Mouse (Mus musculus) left cerebral cortex, postnatal 10 days (tissue): Measurements from ENCODE around the gene Rabl3. TPM values are rescaled to one million over a fixed set of nuclear protein-coding genes. Genes with fewer than 3 reads are reported as not detected.
A peak's percentile ranks its signal among the peaks of the same experiment; 100 is the strongest.

Source experiments
- DNase-seq, 2 experiments: peaks; one replicate each; pipeline ENCODE4 v3.0.0; 2021 to 2022; ENCODE audit warnings: low spot score in 2 of 2, mixed read lengths in 1 of 2; ENCODE audit errors: extremely low spot score in 1 of 2
- intact Hi-C: fragments of 180-260 bp; cut with DNase I; formaldehyde crosslinking; loops from one replicate; pipeline ENCODE4 v1.15.1; 2025
- total RNA-seq, 2 experiments: library from RNA; stranded (reverse); gene quantifications; 2 replicates each; pipeline ENCODE4 v1.2.3; 2021

The Rabl3 gene
- 1 to 10 TPM; 8.8 to 9.4 TPM for total RNA-seq

DNA sequence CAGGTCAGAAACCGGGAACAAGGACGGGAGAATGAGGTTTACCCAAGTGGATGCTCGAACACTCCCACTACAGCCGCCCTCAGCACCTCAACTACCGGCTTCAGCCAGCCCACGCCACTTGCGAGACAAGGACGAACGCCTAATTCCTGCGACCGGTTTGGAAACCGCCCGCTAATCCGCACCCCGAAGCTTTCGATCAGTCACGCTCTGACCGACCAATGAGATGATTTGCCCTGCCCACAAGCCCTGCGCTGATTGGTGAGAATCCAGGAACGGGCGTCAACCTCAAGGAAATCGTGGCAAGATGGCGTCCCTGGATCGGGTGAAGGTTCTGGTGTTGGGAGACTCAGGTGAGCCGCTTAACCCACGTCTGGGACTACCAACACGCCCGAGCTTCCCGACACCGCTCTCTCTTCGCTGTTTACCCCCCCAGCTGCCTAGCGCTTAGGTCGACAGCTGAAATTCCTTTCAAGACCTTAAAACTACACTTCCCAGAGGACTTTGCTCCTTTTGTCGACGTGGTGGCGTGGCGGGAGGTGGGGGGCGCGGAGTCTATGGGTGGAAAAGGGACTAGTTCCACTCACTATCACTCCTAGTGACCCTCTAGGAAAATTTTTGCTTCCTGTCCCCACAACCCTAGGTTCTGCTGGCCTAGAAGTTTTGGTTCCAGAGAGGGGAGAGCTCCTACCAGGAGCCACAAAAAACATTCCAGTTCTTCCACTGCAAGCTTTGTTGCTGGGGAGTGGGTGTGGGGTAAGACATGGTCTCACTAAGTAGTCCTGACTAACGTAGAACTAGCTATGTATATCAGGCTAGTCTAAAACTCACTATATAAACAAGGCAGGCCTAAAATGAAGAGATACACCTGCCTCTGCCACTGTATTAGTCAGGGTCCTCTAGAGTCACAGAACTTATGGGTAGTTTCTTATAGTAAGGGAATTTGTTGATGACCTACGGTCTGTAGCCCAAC, at the start of gene Rabl3, which contains the start of gene Gtf2e1:
TSS of gene Rabl3 (plus strand) at position 275 of the 970 bp plus-strand sequence.
TSS of gene Gtf2e1 (minus strand) at position 179 of the 970 bp plus-strand sequence.
- intact Hi-C loops, result no loop called here
- peak; percentile 97 to 98 for DNase-seq

DNA sequence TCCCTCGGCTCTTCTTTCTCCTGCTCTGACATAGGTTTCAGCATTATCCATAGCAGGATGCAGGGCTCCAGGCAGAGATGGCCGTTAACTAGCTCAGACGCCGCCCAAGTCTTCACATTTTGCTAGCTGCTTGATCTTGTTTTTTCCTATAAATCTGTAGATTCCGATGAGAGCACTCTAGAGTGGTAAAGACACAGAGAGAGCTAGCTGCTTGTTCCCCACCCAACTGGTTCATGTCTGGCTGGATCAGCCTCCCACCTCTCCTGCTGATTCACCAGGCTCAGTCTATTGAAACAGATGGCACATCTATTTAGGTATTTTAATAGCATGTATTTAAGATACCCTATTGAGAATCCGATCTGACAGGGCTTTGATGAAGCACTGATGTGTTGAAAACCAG, 44.7 kb upstream of the Rabl3 start:
- peak in 1 of 2 experiments; percentile 21 for DNase-seq
- intact Hi-C loops, result no loop called here

DNA sequence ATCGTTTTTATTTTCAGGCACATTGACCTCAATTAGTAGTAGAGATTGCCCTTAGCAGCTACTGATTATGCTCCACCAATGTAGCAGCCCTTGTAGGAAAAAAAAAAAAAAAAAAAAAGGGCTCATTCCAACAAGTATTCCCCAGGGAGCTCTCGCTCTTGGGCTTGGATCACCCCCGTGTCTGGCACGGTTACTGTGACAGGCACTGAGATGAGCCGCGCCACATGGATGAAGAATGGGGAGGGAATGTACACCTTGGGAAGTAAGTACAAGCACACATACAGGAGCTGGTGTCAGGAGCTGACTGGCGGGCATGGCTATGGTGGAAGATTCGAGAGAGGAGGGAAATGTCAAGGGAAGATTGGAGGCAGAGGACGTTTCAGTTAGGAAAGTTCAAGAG, 41.1 kb upstream of the Rabl3 start:
- DNase-seq, result no peak
- intact Hi-C loops, result no loop called here

GRCm38 (mm10) chr16:37504517-37504916, 35.2 kb upstream of the Rabl3 start:
- DNase-seq, result no peak
- intact Hi-C loops, result no loop called here

DNA sequence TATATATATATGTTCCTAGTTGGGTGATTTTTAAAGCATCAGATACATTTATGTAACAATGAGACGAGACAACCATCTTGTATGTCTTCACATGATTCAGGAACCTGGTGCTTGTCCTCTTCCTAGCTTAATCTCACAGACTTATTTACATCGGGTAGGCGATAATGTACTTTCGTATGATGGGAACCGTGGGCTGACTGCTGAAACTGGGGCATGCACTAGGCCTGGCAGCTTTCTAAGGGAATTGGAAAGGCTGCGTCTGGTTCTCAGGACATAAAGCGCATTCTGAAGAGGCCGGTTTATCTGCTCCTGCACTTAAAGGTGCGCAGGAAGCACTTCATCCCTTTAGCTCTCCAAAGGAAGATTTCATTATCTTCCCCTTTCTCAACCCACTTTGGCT, 32.9 kb upstream of the Rabl3 start:
- intact Hi-C loops, result no loop called here
- no peak for DNase-seq

- DNase-seq, result no peak
- intact Hi-C loops, result no loop called here
These were observed 28.2 kb upstream of the Rabl3 start for GRCm38 (mm10) chr16:37511489-37511888.

DNA sequence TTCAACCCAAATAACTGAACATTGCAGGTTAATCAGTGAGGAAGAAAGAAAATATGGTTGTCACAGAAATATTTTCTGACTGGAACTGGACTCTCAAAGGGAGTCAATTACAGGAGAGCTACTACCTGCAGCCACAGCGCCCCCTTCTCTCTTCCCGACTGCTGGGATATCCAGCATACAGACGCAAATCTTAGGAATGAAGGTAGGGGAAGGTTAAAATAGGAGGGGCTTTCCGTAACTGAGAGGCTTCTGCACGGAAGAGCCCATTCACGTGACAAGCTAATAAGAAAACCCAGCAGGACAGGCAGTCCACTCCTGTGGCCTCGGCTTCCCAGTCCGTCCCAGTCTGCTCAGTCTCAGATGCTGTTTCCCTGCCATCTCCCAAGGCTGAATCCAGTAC, 25.0 kb upstream of the Rabl3 start:
- intact Hi-C loops, result no loop called here
- no peak for DNase-seq

- no peak for DNase-seq
- intact Hi-C loops, result no loop called here
These were observed 23.2 kb upstream of the Rabl3 start for GRCm38 (mm10) chr16:37516376-37516993.

DNA sequence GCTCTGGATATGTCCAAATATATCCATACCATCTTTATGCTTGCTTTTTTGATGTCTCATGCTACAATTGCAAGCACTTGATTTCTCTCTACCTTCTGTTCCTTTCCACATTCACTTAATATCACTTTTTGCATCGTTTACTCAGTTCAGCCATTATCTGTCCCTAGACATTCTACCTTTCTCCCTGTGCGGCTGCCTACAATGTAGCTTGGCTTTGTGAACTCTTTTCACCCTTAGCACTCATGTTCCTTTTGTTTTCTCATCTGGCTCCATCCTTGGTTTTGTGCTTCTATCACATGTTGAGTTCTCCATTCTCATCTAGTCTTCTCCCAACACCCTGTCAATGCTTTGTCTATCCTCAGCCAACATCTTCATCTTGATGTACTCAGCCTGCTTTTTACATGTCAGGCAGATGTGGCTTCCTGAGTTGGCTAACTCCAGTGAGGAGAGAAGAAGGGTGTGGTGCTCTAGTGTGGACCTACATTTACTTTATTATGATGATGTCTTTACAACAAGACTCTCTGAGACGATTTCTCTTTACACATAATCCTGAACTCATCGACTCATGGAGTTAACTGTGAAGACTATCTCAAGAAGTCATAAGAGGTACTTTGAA, 22.0 kb upstream of the Rabl3 start:
- intact Hi-C loops, result no loop called here
- DNase-seq, result no peak

DNA sequence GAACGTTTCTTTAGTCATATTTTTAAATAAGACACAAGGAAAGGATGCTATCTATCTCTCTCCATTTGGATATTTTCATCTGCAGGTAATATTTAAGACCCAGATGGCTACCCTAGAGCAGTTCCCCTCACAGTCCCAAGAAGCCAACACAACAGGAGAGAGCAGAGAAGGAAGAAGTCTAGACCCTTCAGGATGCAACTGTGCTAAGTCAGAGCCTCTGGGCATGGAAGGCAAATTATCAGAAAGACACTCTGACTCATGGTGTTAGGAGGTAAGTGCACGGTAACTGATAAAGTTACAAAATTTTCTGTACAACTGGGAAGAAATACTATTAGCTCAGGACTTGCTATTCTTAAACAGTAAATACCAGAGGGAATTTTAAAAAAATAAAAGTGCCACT, 21.0 kb upstream of the Rabl3 start:
- intact Hi-C loops, result no loop called here
- no peak for DNase-seq

DNA sequence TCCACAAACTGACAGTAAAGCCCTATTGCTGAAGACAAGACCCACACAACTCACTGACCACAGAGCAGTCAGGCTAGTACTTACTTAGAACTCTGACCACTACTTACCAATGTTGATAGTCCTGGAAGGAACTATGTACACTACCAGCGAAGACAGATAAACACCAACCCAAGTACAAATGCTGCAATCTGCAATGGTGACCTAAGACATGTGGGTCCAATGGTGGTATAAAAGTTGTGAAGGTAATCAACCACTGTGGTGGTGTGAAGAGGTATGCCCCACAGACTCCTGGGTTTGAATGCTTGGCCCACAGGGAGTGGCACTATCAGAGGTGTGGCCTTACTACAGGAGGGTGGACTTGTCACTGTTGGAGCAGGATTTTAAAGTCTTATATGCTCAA, 20.0 kb upstream of the Rabl3 start:
- intact Hi-C loops, result no loop called here
- no peak for DNase-seq

GRCm38 (mm10) chr16:37520190-37521040, 19.3 kb upstream of the Rabl3 start:
- intact Hi-C loops, result no loop called here
- no peak for DNase-seq

DNA sequence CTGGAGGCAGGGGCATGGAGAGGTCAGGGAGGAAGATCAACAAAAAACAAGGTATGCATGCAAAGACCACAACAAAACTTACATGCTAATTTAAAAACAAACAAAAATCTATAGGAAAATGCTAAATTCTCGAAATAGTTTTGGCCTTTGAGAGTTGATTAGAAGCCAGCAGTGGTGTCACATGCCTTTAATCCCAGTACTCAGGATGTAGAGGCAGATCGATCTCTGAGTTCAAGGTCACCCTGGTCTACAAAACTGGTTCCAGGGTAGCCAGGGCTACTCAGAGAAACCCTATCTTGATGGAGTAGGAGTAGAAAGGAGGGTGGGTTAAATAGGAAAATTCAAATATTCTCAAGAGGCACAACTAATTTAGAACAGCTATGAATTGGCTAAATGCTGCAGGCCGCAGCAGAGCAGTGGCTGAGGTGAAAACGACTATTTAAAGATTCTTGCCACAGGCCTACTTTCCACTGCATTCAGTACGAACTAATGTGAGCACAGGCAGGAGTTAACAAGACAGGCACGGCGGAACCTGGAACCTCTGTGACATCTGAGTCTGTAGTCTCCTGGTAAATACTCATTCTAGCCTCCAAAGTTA, 17.5 kb upstream of the Rabl3 start:
- DNase-seq, result no peak
- intact Hi-C loops, result no loop called here

DNA sequence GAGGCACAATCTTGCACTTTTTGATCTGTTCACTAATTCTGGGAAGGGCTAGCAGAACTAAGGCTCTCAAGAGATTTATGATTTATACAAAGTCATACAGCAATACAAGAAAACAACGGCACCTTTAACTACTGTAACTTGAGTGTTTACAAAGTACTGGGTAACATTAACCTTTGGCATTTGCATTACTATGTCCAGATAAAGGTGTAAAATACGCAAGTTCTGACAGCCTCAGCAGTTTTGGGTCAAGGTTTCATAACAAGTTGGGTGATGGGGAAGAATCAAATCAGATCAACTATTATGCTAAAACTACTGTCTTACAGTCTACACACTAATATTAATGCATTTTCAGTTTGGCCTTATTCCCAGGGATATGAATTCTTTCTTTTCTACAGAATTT, 14.6 kb upstream of the Rabl3 start:
- intact Hi-C loops, result no loop called here
- no peak for DNase-seq

DNA sequence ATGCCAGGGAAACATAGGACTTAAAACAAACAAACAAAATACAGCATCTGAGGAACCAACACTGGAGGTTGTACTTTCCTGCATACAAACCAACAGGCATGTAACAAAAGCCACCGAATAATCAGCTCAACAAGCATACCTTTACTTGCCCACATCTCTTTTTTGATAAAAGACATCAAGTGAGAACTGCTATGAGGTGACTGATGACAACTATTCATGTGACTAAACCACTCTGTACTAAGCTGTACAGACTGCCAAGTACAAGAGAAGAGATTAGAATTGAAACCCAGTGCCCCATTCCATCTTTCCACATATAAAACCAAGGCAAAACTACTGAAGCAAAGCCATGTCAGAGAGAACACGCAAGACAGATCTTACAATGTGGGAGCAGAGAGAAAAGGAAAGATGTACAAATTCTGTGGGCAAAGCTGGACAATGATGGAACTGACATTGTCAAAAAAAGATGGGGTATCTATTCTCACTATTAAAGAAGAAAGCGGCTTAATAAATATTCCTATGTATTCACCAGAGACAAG, 12.9 kb upstream of the Rabl3 start:
- intact Hi-C loops, result no loop called here
- no peak for DNase-seq

DNA sequence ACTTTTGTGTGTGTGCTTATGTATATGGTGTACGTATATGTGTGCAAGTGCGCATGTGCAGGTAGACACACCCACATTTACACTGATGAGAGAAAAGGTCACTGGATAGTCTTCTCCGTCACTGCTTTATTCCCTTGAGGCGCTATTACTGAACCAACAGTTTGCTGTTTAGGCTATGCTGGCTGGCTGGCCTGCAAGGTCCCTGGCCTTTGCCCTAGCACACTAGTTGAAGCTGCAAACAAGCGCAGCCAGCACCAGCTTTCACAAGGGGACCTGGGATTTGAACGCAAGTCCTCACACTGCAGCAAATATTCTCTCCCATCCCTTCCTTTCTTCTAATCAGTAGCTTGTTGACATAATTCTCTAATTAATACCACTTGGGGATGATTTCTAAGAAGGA, 9.5 kb upstream of the Rabl3 start:
- DNase-seq, result no peak
- intact Hi-C loops, result no loop called here

DNA sequence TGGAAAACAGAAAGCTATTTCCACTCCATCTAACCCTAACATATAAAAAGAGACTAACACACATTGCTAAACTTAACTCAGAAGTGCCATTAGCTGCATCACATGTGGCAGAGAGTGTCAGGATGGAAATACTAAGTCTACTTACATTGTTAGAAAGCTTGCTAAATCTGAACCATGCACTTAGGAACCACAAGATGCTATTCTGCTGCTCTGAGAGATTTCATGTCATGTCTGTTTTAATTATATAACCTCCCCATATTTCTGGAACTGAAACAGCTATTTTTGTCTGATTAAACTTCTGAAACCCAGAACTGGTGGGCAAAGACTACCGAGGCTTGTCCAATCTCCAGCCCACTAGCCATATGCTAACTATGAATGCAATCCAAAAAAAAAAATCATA, 7.6 kb upstream of the Rabl3 start:
- peak in 1 of 2 experiments; percentile 20 for DNase-seq
- intact Hi-C loops, result no loop called here

GRCm38 (mm10) chr16:37533369-37534068, 6.2 kb upstream of the Rabl3 start:
- DNase-seq, result no peak
- intact Hi-C loops, result no loop called here
